Mouse (Mus musculus) liver, embryonic 12.5 days (tissue): ENCODE measurements around the gene Mst1. TPM values are rescaled to one million over a fixed set of nuclear protein-coding genes. Genes with fewer than 3 reads are reported as not detected.

Experiments
- ATAC-seq: fragments of 200-750 bp; cut with Nextera tagmentation; 2 replicates; pipeline ENCODE4 v1.8.0; 2017; ENCODE audit warnings: moderate number of reproducible peaks, mild to moderate bottlenecking, moderate library complexity
- H3K27ac ChIP-seq: fragments of 300-500 bp; sonication (generic); 2 replicates; pipeline ENCODE4 v1.5.1; 2016; ENCODE audit warnings: mild to moderate bottlenecking
- H3K27me3 ChIP-seq: fragments of 300-500 bp; sonication (generic); replicated peaks from 2 replicates; pipeline ENCODE4 v1.6.1; 2016; ENCODE audit warnings: mild to moderate bottlenecking, moderate library complexity
- H3K36me3 ChIP-seq: fragments of 300-500 bp; sonication (generic); 2 replicates; pipeline ENCODE4 v1.6.1; 2016; ENCODE audit warnings: mild to moderate bottlenecking, moderate library complexity
- H3K4me1 ChIP-seq: fragments of 300-500 bp; sonication (generic); 2 replicates; pipeline ENCODE4 v1.6.1; 2016
- H3K4me2 ChIP-seq: fragments of 300-500 bp; sonication (generic); 2 replicates; pipeline ENCODE4 v1.6.1; 2016; ENCODE audit warnings: mild to moderate bottlenecking, moderate library complexity
- H3K4me3 ChIP-seq: fragments of 300-500 bp; sonication (generic); 2 replicates; pipeline ENCODE4 v1.5.1; 2016; ENCODE audit warnings: mild to moderate bottlenecking, moderate library complexity
- H3K9ac ChIP-seq: fragments of 300-500 bp; sonication (generic); 2 replicates; pipeline ENCODE4 v1.6.1; 2016; ENCODE audit warnings: mild to moderate bottlenecking, moderate library complexity
- H3K9me3 ChIP-seq: fragments of 300-500 bp; sonication (generic); replicated peaks from 2 replicates; pipeline ENCODE4 v1.6.1; 2016; ENCODE audit warnings: mild to moderate bottlenecking, moderate library complexity
- WGBS: fragments of 180-500 bp; shearing (Covaris S2); methylation state at CpG from one replicate; pipeline ENCODE4 v1.1.7; 2016; ENCODE audit not compliant: insufficient replicate concordance; 5-methylcytosine and 5-hydroxymethylcytosine counted together
- polyA plus RNA-seq: library from polyadenylated mRNA; unstranded; fragments of >200 nt; fragmentation: Nextera tagmentation; extraction: Ambion mirVana; gene quantifications from 2 replicates; pipeline ENCODE4 v1.2.1, GENCODE M21; 2016

The Mst1 gene
- polyA plus RNA-seq, 1 experiment from 2014 or later: 15.7 TPM

DNA sequence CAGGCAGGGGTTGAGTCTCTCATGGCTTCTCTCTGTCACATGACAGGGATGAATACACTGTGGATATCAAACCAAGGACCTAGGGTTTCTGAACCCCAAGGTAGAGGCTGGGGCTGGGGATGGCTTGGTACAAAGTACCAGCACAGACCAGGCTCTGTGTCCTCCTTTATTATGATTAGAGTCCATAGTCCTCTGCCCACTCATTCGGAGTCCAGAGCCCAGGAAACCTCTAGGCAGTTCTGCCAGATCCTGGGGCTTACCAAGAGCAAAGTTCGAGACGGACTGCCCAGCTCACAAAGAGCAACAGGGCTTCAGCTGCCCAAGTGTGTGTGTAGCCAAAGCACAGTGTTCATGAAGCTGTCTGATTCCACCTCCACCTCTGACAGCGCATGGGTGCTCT lies 5.0 kb downstream of the Mst1 start:
- Histone ChIP-seq H3K27ac (peak overlapping the region; percentile 100), H3K27me3 (peaks cover 20% of the 10 kb centered on the region), H3K9ac (peak overlapping the region; percentile 73), H3K36me3 (peaks cover 82% of the 10 kb centered on the region), H3K9me3 (no peaks in the 10 kb centered on the region), H3K4me1 (peaks cover 87% of the 10 kb centered on the region), H3K4me2 (peak overlapping the region; percentile 83), H3K4me3 (no peak overlapping the region)
- 86% methylated on average over 4 of the region's 4 CpGs for WGBS
- ATAC-seq: no peak

DNA sequence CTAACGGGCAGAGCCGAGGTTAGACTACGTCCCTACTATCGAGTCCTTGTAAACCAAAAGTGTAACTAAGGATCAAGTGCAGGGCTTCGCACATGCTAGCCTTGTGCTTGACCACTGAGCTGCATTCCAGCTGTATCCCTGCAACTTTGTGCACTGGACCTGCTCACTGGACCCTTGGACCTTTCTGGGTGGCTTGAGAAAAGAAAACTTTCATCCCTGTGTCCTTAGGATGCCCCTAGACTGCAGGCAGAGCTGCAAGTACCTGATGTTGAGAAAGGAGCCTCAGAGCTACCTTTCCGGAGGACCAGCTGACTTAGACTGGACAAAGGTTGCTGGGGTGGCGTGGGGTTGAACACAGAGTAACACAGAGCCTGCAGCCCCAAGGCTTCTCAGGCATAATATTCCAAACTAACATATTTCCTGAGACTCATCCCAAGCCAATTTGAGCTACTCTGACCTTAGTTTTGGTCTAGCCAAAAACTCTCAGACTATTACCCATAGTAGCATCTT lies 10.4 kb downstream of the Mst1 start:
- Histone ChIP-seq H3K4me3 (no peak overlapping the region), H3K27me3 (no peaks in the 10 kb centered on the region), H3K4me2 (no peak overlapping the region), H3K36me3 (peaks cover 74% of the 10 kb centered on the region), H3K9ac (no peak overlapping the region), H3K9me3 (no peaks in the 10 kb centered on the region), H3K27ac (peak overlapping the region; percentile 49), H3K4me1 (peaks cover 68% of the 10 kb centered on the region)
- ATAC-seq: no peak
- 96% methylated on average over 7 of the region's 7 CpGs for WGBS

- Histone ChIP-seq H3K36me3 (peaks cover 58% of the 10 kb centered on the region), H3K27me3 (no peaks in the 10 kb centered on the region), H3K4me3 (peak overlapping the region; percentile 93), H3K4me1 (peaks cover 75% of the 10 kb centered on the region), H3K27ac (peak overlapping the region; percentile 100), H3K4me2 (peak overlapping the region; percentile 92), H3K9me3 (no peaks in the 10 kb centered on the region), H3K9ac (peak overlapping the region; percentile 94)
- 52% methylated on average over 10 of the region's 10 CpGs for WGBS
- ATAC-seq: no peak
Observed at GRCm38 (mm10) chr9:108093586-108093985, 13.3 kb downstream of the Mst1 start.

GRCm38 (mm10) chr9:108094184-108094941 lies 14.1 kb downstream of the Mst1 start, which contains the start of gene Apeh:
Apeh (minus strand) TSS chr9:108094606.
- ATAC-seq: peak; percentile 84
- Histone ChIP-seq H3K36me3 (peaks cover 55% of the 10 kb centered on the region), H3K4me3 (peak within 1 kb of the TSS; percentile 93), H3K27ac (peak within 1 kb of the TSS; percentile 100), H3K9ac (peak within 1 kb of the TSS; percentile 94), H3K27me3 (no peaks in the 10 kb centered on the region), H3K9me3 (no peaks in the 10 kb centered on the region), H3K4me1 (peaks cover 78% of the 10 kb centered on the region), H3K4me2 (peak within 1 kb of the TSS; percentile 92)
- under 1% methylated on average over 52 of the region's 52 CpGs for WGBS

GRCm38 (mm10) chr9:108094998-108095411 lies 14.8 kb downstream of the Mst1 start:
- peaks cover 54% of the 10 kb centered on the region for H3K36me3 ChIP-seq
- peaks cover 78% of the 10 kb centered on the region for H3K4me1 ChIP-seq
- peak overlapping the region; percentile 92 for H3K4me2 ChIP-seq
- H3K27ac ChIP-seq: peak overlapping the region; percentile 100
- peak overlapping the region; percentile 94 for H3K9ac ChIP-seq
- peak overlapping the region; percentile 93 for H3K4me3 ChIP-seq
- WGBS: 0% methylated on average over 16 of the region's 16 CpGs
- H3K9me3 ChIP-seq: no peaks in the 10 kb centered on the region
- peak; percentile 88 for ATAC-seq
- H3K27me3 ChIP-seq: no peaks in the 10 kb centered on the region

DNA sequence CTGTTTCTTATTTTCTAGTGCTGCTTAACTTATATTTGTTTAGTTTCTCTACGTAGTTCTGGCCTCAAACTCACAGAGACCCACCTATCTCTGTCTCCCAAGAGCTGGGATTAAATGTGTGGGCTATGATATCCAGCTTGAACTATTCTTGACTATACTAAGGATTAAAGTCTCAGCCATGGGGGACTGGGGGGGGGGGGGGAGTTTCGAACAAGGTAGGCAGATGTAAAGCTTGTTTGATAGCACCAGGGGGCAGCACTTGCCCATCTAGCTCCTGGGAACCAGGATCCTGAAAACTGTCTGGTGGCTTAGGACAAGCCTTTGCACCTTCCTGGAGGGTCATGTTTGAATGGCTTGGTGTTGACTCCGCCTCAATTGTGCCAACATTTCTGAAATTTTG lies 15.3 kb downstream of the Mst1 start:
- H3K4me1 ChIP-seq: peaks cover 73% of the 10 kb centered on the region

DNA sequence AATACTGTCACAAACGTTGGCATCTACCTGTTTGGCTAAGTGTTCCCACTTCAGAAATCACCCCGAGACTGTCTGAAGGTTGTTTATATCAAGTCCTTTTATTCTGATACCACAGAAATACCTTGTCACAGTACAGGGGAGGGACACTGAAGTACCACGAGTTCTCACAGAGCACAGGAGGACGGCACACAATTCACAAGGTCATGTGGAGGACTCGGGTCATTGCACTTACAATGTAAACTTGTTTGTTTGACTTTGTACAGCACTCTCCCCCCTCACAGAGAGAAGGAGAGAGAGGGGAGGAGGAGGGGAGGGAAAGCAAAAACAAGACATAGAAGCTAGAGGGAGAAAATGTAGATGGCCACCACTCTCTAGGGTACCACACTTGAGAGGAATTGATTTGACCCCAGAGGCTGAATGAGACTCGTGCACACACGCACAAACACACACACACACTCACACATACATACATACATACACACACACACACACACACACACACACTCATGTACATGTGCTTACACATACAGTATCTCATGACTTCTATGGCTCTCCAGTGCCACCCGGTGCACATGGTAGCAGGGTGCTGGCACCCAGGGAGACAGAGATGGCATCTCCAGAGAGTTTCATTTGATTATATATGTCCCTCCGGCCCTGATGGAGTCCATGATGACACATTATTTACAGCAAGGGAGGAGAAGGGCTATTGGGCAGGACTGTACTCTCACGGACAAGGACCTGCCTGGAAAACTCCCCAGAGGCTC lies 15.9 kb downstream of the Mst1 start:
- WGBS: 43% methylated on average over 10 of the region's 10 CpGs
- no peak for ATAC-seq
- Histone ChIP-seq H3K36me3 (peaks cover 50% of the 10 kb centered on the region), H3K9me3 (no peaks in the 10 kb centered on the region), H3K27me3 (no peaks in the 10 kb centered on the region), H3K4me3 (peak overlapping the region; percentile 93), H3K27ac (peak overlapping the region; percentile 100), H3K4me2 (peak overlapping the region; percentile 92), H3K9ac (peak overlapping the region; percentile 94), H3K4me1 (peaks cover 70% of the 10 kb centered on the region)

More for the DNA sequence above, 15.3 kb downstream of the Mst1 start:
- 2% methylated on average over 3 of the region's 3 CpGs for WGBS
- 0 out of 2 replicates have a peak, but pooled peaks have one; percentile 5 for ATAC-seq
- no peaks in the 10 kb centered on the region for H3K27me3 ChIP-seq
- H3K36me3 ChIP-seq: peaks cover 50% of the 10 kb centered on the region
- H3K27ac ChIP-seq: peak overlapping the region; percentile 100
- peak overlapping the region; percentile 93 for H3K4me3 ChIP-seq
- peak overlapping the region; percentile 94 for H3K9ac ChIP-seq
- H3K4me2 ChIP-seq: peak overlapping the region; percentile 92
- no peaks in the 10 kb centered on the region for H3K9me3 ChIP-seq

- WGBS: 82% methylated on average over 8 of the region's 8 CpGs
- ATAC-seq: no peak
- peaks cover 77% of the 10 kb centered on the region for H3K4me1 ChIP-seq
Observed at GRCm38 (mm10) chr9:108099619-108100018, 19.4 kb downstream of the Mst1 start.

DNA sequence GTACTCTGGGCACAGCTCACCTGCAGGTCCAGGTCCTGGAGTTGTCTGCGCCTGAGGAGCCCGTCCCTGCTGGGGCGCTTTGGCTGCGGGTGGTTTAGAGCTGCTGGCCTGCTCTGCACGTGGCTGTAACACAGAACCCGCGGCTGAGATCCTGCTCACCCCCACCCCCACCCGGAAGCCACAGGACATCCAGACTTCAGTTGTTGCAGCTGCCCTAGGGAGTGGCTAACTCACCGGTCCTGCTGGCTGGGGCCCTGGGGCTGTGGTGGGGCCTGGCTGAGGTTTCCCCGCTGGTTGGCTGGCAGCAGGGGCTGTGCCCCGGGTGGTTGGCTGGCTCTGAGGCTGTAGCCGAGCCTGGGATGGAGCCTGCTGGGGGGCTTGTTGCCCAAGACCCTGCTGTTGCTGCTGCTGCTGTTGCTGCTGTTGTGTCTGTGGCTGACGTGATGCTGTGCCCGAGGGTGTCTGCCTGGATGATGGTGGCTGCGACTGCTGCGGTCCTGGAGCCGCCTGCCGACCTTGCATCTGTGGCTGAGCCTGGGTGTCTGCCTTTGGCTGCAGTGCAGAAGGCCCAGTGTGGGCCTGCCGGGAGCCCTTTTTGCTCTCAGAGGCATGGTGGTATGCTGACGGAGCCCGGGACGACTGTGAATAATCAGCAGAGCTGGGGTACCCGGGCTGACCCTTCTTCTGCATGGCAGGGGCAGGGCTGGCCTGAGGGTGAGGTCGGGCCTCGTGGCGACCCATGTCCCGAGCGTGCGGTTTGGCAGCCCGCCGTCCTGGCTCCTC lies 24.7 kb downstream of the Mst1 start:
- H3K4me2 ChIP-seq: peak overlapping the region; percentile 73
- peaks cover 31% of the 10 kb centered on the region for H3K36me3 ChIP-seq
- WGBS: 39% methylated on average over 31 of the region's 31 CpGs
- H3K4me1 ChIP-seq: peaks cover 66% of the 10 kb centered on the region
- ATAC-seq: peak; percentile 80
- H3K9ac ChIP-seq: peak overlapping the region; percentile 71
- H3K27ac ChIP-seq: peak overlapping the region; percentile 79
- peak overlapping the region; percentile 54 for H3K4me3 ChIP-seq
- peaks cover 9% of the 10 kb centered on the region for H3K27me3 ChIP-seq
- H3K9me3 ChIP-seq: no peaks in the 10 kb centered on the region

More at GRCm38 (mm10) chr9:108099619-108100018, 19.4 kb downstream of the Mst1 start:
- Histone ChIP-seq H3K9me3 (no peaks in the 10 kb centered on the region), H3K27me3 (no peaks in the 10 kb centered on the region), H3K4me3 (no peak overlapping the region), H3K9ac (0 out of 2 replicates have a peak overlapping the region, but pooled peaks have one; percentile 2), H3K27ac (peak overlapping the region; percentile 100), H3K4me2 (no peak overlapping the region), H3K36me3 (peaks cover 53% of the 10 kb centered on the region)

- no peak for ATAC-seq
- Histone ChIP-seq H3K27ac (peak overlapping the region; percentile 79), H3K4me3 (peak overlapping the region; percentile 54), H3K9me3 (no peaks in the 10 kb centered on the region), H3K9ac (peak overlapping the region; percentile 71), H3K4me1 (peaks cover 72% of the 10 kb centered on the region), H3K4me2 (peak overlapping the region; percentile 73), H3K36me3 (peaks cover 29% of the 10 kb centered on the region), H3K27me3 (peaks cover 14% of the 10 kb centered on the region)
- WGBS: 72% methylated on average over 12 of the region's 12 CpGs
Observed at GRCm38 (mm10) chr9:108105549-108105863, 25.3 kb downstream of the Mst1 start.

DNA sequence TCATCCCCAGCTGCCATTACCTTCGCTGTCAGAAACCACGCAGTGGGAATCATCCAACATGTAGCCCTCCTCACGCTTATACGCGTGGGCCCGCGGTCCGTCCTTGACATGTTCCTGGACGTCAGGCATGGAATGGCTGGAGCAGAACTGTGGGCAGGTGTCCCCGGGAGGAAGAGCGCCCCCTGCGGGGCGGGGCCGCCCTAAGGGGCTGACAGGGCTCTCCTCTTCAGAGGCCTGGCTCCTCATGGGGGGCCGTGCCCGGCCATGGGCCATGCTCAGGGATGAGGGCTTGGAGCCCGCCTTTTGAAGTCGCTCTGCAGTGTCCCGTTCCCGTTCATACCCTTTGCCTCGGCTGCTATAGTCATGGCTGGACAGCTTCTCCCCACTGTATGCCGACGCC lies 25.9 kb downstream of the Mst1 start:
- Histone ChIP-seq H3K4me2 (peak overlapping the region; percentile 73), H3K9ac (no peak overlapping the region), H3K27me3 (peaks cover 20% of the 10 kb centered on the region), H3K4me3 (no peak overlapping the region), H3K27ac (no peak overlapping the region), H3K4me1 (peaks cover 75% of the 10 kb centered on the region), H3K9me3 (no peaks in the 10 kb centered on the region), H3K36me3 (peaks cover 23% of the 10 kb centered on the region)
- no peak for ATAC-seq
- 86% methylated on average over 23 of the region's 23 CpGs for whole genome bisulfite sequencing
